Mouse (Mus musculus): ENCODE data around the gene Dock10. TPM values are rescaled to one million over a fixed set of nuclear protein-coding genes. Genes with fewer than 3 reads are reported as not detected.

Dock10 gene
- total RNA-seq, 4 experiments from 2014 or later: 37.7 to 45.9 (median 39.7) TPM

- no peak for DNase-seq (ENCODE audit: low spot score in 2 of 2)
Measured at GRCm38 (mm10) chr1:80474942-80475341, 283.4 kb downstream of the Dock10 start.

GRCm38 (mm10) chr1:80472395-80472794, 285.9 kb downstream of the Dock10 start:
- DNase-seq (ENCODE audit: low spot score in 2 of 2): no peak

GRCm38 (mm10) chr1:80461348-80461747, 297.0 kb downstream of the Dock10 start, which contains the start of gene Gm45261:
Gm45261 (minus strand) TSS chr1:80461448.
- DNase-seq (ENCODE audit: low spot score in 2 of 2): no peak

- DNase-seq (ENCODE audit: low spot score in 2 of 2): no peak
Measured at GRCm38 (mm10) chr1:80459923-80460322, 298.4 kb downstream of the Dock10 start.

GRCm38 (mm10) chr1:80459477-80459876, 298.9 kb downstream of the Dock10 start:
- DNase-seq (ENCODE audit: low spot score in 2 of 2): no peak

- DNase-seq (ENCODE audit: low spot score in 2 of 2): no peak
Measured at GRCm38 (mm10) chr1:80453971-80454370, 304.4 kb downstream of the Dock10 start.

- no peak for DNase-seq (ENCODE audit: low spot score in 2 of 2)
Measured at GRCm38 (mm10) chr1:80451914-80452549, 306.3 kb downstream of the Dock10 start.

Data from left cerebral cortex, adult 8-10 months (tissue).